ENCODE assay signal across 10 mouse cellular contexts in genomic region chr9:48678426-48679358, GRCm38 (mm10).
DNase-seq lines count a peak whose midpoint lies in the region; ATAC-seq lines count a peak whose summit lies in the region.
"Had no signal": no experiment of that assay in that cellular context is flagged by ENCODE, and none has a peak within 500 bp of the region (broad histone marks: within the 10 kb centered on the region; RNA-seq: fewer than 3 reads in every experiment).

No protein-coding gene starts in this region.

- H3K4me1 ChIP-seq in kidney, embryonic 14.5 days (ENCODE audit: control insufficient read depth, insufficient read depth, low read length) = peaks cover 26% of the 10 kb centered on the region
- peaks cover 78% of the 10 kb centered on the region for H3K4me1 ChIP-seq in hindbrain, embryonic 10.5 days (replicated peaks)
- H3K4me1 ChIP-seq in lung, embryonic 16.5 days (replicated peaks; ENCODE audit: control insufficient read depth, insufficient read depth, low read length) = peaks cover 27% of the 10 kb centered on the region

- H3K4me3 ChIP-seq in kidney, embryonic 14.5 days (ENCODE audit: low read length) = no peak overlapping the region
- H3K4me3 ChIP-seq in hindbrain, embryonic 10.5 days = peak overlapping the region; percentile 11; the same call in 1 of the 2 replicates
- no peak overlapping the region for H3K4me3 ChIP-seq in lung, embryonic 16.5 days (ENCODE audit: low read length)
- H3K4me3 ChIP-seq: erythroblast, embryonic 14.5 days had no signal

- no peak overlapping the region for H3K27ac ChIP-seq in kidney, embryonic 14.5 days (ENCODE audit: low read depth, low read length)
- H3K27ac ChIP-seq in hindbrain, embryonic 10.5 days = peak overlapping the region; percentile 85
- H3K27ac ChIP-seq in lung, embryonic 16.5 days (ENCODE audit: low read length) = peak overlapping the region; percentile 52

- H3K4me2 ChIP-seq in kidney, embryonic 14.5 days (replicated peaks; ENCODE audit: low read depth, low read length) = no peak overlapping the region
- no peak overlapping the region for H3K4me2 ChIP-seq in lung, embryonic 16.5 days (ENCODE audit: low read depth, low read length)

- H3K27me3 ChIP-seq in kidney, embryonic 14.5 days (ENCODE audit: control insufficient read depth, insufficient read depth, low read length) = no peaks in the 10 kb centered on the region
- H3K27me3 ChIP-seq in hindbrain, embryonic 10.5 days (ENCODE audit: insufficient read depth, poor library complexity, severe bottlenecking) = peaks cover 8% of the 10 kb centered on the region; the same call in 1 of the 2 replicates
- no peaks in the 10 kb centered on the region for H3K27me3 ChIP-seq in lung, embryonic 16.5 days (ENCODE audit: control insufficient read depth, insufficient read depth, low read depth, low read length)
- H3K27me3 ChIP-seq: CH12.LX had no signal

- H3K36me3 ChIP-seq in kidney, embryonic 14.5 days (ENCODE audit: control insufficient read depth, insufficient read depth, low read length) = no peaks in the 10 kb centered on the region
- 0 out of 2 replicates have a peak, but pooled peaks cover 2% of the 10 kb centered on the region for H3K36me3 ChIP-seq in hindbrain, embryonic 10.5 days
- no peaks in the 10 kb centered on the region for H3K36me3 ChIP-seq in lung, embryonic 16.5 days (ENCODE audit: control insufficient read depth, insufficient read depth, low read length)

- no peak overlapping the region for H3K9ac ChIP-seq in kidney, embryonic 14.5 days (ENCODE audit: low read depth, low read length)
- no peak overlapping the region for H3K9ac ChIP-seq in lung, embryonic 16.5 days (ENCODE audit: low read length)

- ATAC-seq in kidney, embryonic 14.5 days (ENCODE audit: low FRiP score, low TSS enrichment) = peak; percentile 55; the same call in 1 of the 2 replicates
- peak; percentile 86 for ATAC-seq in lung, embryonic 16.5 days (ENCODE audit: low read depth)
- no peak for ATAC-seq in megakaryocyte, adult 5-6 weeks (ENCODE audit: poor library complexity, severe bottlenecking)

- H3K9me3 ChIP-seq in kidney, embryonic 14.5 days (ENCODE audit: control insufficient read depth, low read length) = no peaks in the 10 kb centered on the region
- H3K9me3 ChIP-seq in hindbrain, embryonic 10.5 days = no peaks in the 10 kb centered on the region
- no peaks in the 10 kb centered on the region for H3K9me3 ChIP-seq in lung, embryonic 16.5 days (ENCODE audit: control insufficient read depth, low read length)

- DNase-seq in kidney, adult 18-20 months = no peak
- peak; percentile 66 for DNase-seq in embryo, embryonic 10.5 days (ENCODE audit: low spot score)
- peak; percentile 66 for DNase-seq in hindbrain, embryonic 10.5 days (ENCODE audit: low spot score)
- peak; percentile 65 to 67 for DNase-seq in right cerebral cortex, postnatal 10 days (ENCODE audit: low spot score in 2 of 2)
- DNase-seq in liver = no peak

- WGBS in kidney, embryonic 14.5 days = 19% methylated on average over 19 of the region's 19 CpGs
- 23% methylated on average over 19 of the region's 19 CpGs for WGBS in hindbrain, embryonic 10.5 days
- 36% methylated on average over 19 of the region's 19 CpGs for WGBS in lung, embryonic 16.5 days

Comparison
In these comparisons a context has a peak if more than half of its experiments do, and no peak if none do; other contexts are left out.
1. DNase-seq: peak in embryo, embryonic 10.5 days (single experiment), hindbrain, embryonic 10.5 days (single experiment) and right cerebral cortex, postnatal 10 days (2 of 2); none in kidney, adult 18-20 months (single experiment) and liver (single experiment).